Mouse (Mus musculus): ENCODE measurements at regions not wholly inside any gene's neighbourhood (a gene's known extent, or its start where the extent isn't known, plus 50 kb on each side); places are given as distances from the start of the nearest gene placed in this dataset.

GRCm38 (mm10) chr10:37315804-37316203 is 177.1 kb upstream of the Marcks start:
- TF ChIP-seq POLR2A (IDR thresholded peaks at IDR 0.05; ENCODE audit: insufficient read depth, low read length) (no peak), CTCF (IDR thresholded peaks at IDR 0.05; ENCODE audit: low read depth, low read length) (no peak)

All from ES-Bruce4 (cell line).